Mouse (Mus musculus) heart, embryonic 15.5 days (tissue): ENCODE results near the gene Ell. TPM values are rescaled to one million over a fixed set of nuclear protein-coding genes. Genes with fewer than 3 reads are reported as not detected.

Experiments
- ATAC-seq: fragments of 200-750 bp; cut with Nextera tagmentation; replicated peaks from 2 replicates; pipeline ENCODE4 v1.8.0; 2017; ENCODE audit warnings: low read depth, moderate TSS enrichment; ENCODE audit not compliant: insufficient number of reproducible peaks, insufficient read depth, low FRiP score
- H3K27ac ChIP-seq: fragments of 300-500 bp; sonication (generic); 2 replicates; pipeline ENCODE4 v1.5.1; 2015; ENCODE audit warnings: mild to moderate bottlenecking, inconsistent platforms
- H3K27me3 ChIP-seq: fragments of 300-500 bp; sonication (generic); 2 replicates; pipeline ENCODE4 v1.6.1; 2015; ENCODE audit warnings: inconsistent platforms
- H3K36me3 ChIP-seq: fragments of 300-500 bp; sonication (generic); 2 replicates; pipeline ENCODE4 v1.6.1; 2015; ENCODE audit warnings: mild to moderate bottlenecking, inconsistent platforms
- H3K4me1 ChIP-seq: fragments of 300-500 bp; sonication (generic); replicated peaks from 2 replicates; pipeline ENCODE4 v1.6.1; 2015; ENCODE audit warnings: inconsistent platforms
- H3K4me2 ChIP-seq: fragments of 300-500 bp; sonication (generic); 2 replicates; pipeline ENCODE4 v1.6.1; 2015; ENCODE audit warnings: inconsistent platforms, mild to moderate bottlenecking, moderate library complexity
- H3K4me3 ChIP-seq: fragments of 300-500 bp; sonication (generic); 2 replicates; pipeline ENCODE4 v1.5.1; 2015; ENCODE audit warnings: mild to moderate bottlenecking, inconsistent platforms
- H3K9ac ChIP-seq: fragments of 300-500 bp; sonication (generic); 2 replicates; pipeline ENCODE4 v1.6.1; 2015; ENCODE audit warnings: mild to moderate bottlenecking, inconsistent platforms
- H3K9me3 ChIP-seq: fragments of 300-500 bp; sonication (generic); replicated peaks from 2 replicates; pipeline ENCODE4 v1.6.1; 2016; ENCODE audit warnings: inconsistent platforms
- WGBS: fragments of 180-500 bp; shearing (Covaris S2); methylation state at CpG from one replicate; pipeline ENCODE4 v1.1.7; 2015; ENCODE audit warnings: mixed read lengths; 5-methylcytosine and 5-hydroxymethylcytosine counted together
- polyA plus RNA-seq: library from polyadenylated mRNA; unstranded; fragments of >200 nt; fragmentation: Nextera tagmentation; extraction: Ambion mirVana; gene quantifications from 2 replicates; pipeline ENCODE4 v1.2.1, GENCODE M21; 2015

Gene Ell
- polyA plus RNA-seq, 1 experiment from 2014 or later, result 10.8 TPM

GRCm38 (mm10) chr8:70601271-70601649 is 62.0 kb downstream of the Ell start:
- 3% methylated on average over 26 of the region's 26 CpGs for WGBS
- H3K4me3 ChIP-seq, result peak overlapping the region; percentile 27
- peaks cover under 1% of the 10 kb centered on the region; the same call in 1 of the 2 replicates for H3K36me3 ChIP-seq
- H3K4me1 ChIP-seq, result peaks cover 45% of the 10 kb centered on the region
- peak overlapping the region; percentile 58 for H3K4me2 ChIP-seq
- no peaks in the 10 kb centered on the region for H3K9me3 ChIP-seq
- ATAC-seq, result peak; percentile 36; the same call in 1 of the 2 replicates
- peak overlapping the region; percentile 44 for H3K27ac ChIP-seq
- H3K27me3 ChIP-seq, result 0 out of 2 replicates have a peak, but pooled peaks cover 2% of the 10 kb centered on the region
- H3K9ac ChIP-seq, result no peak overlapping the region; the same call in 1 of the 2 replicates

GRCm38 (mm10) chr8:70602139-70602811 is 63.0 kb downstream of the Ell start:
- WGBS, result 93% methylated on average over 13 of the region's 13 CpGs
- H3K4me1 ChIP-seq, result peaks cover 50% of the 10 kb centered on the region

GRCm38 (mm10) chr8:70604558-70604957 is 65.3 kb downstream of the Ell start:
- Histone ChIP-seq H3K4me2 (no peak overlapping the region), H3K27ac (no peak overlapping the region), H3K4me3 (no peak overlapping the region), H3K4me1 (peaks cover 51% of the 10 kb centered on the region), H3K27me3 (no peaks in the 10 kb centered on the region), H3K9ac (no peak overlapping the region), H3K9me3 (no peaks in the 10 kb centered on the region), H3K36me3 (no peaks in the 10 kb centered on the region)
- WGBS, result 85% methylated on average over 7 of the region's 7 CpGs
- no peak for ATAC-seq

More at GRCm38 (mm10) chr8:70602139-70602811, 63.0 kb downstream of the Ell start:
- H3K27ac ChIP-seq, result no peak overlapping the region
- no peaks in the 10 kb centered on the region for H3K36me3 ChIP-seq
- no peak overlapping the region for H3K9ac ChIP-seq
- ATAC-seq, result no peak
- H3K4me2 ChIP-seq, result no peak overlapping the region
- no peaks in the 10 kb centered on the region for H3K9me3 ChIP-seq
- 0 out of 2 replicates have a peak, but pooled peaks cover 2% of the 10 kb centered on the region for H3K27me3 ChIP-seq
- no peak overlapping the region for H3K4me3 ChIP-seq

GRCm38 (mm10) chr8:70605871-70606779 is 66.9 kb downstream of the Ell start:
- no peak overlapping the region for H3K9ac ChIP-seq
- no peak overlapping the region for H3K27ac ChIP-seq
- H3K9me3 ChIP-seq, result no peaks in the 10 kb centered on the region
- H3K4me1 ChIP-seq, result peaks cover 52% of the 10 kb centered on the region
- no peak overlapping the region for H3K4me2 ChIP-seq
- ATAC-seq, result no peak
- H3K36me3 ChIP-seq, result no peaks in the 10 kb centered on the region
- no peak overlapping the region for H3K4me3 ChIP-seq
- H3K27me3 ChIP-seq, result no peaks in the 10 kb centered on the region
- WGBS, result 81% methylated on average over 9 of the region's 9 CpGs

- no peak for ATAC-seq
- H3K36me3 ChIP-seq, result no peaks in the 10 kb centered on the region
- peak overlapping the region; percentile 96 for H3K4me2 ChIP-seq
- H3K27me3 ChIP-seq, result no peaks in the 10 kb centered on the region
- peak overlapping the region; percentile 88 for H3K9ac ChIP-seq
- H3K4me1 ChIP-seq, result peaks cover 55% of the 10 kb centered on the region
- H3K27ac ChIP-seq, result 0 out of 2 replicates have a peak overlapping the region, but pooled peaks have one; percentile 93
- WGBS, result 68% methylated on average over 18 of the region's 18 CpGs
- H3K9me3 ChIP-seq, result no peaks in the 10 kb centered on the region
- peak overlapping the region; percentile 85 for H3K4me3 ChIP-seq
These were observed 67.7 kb downstream of the Ell start for GRCm38 (mm10) chr8:70606780-70607602.

- H3K9me3 ChIP-seq, result no peaks in the 10 kb centered on the region
- H3K27ac ChIP-seq, result peak overlapping the region; percentile 93
- 32% methylated on average over 6 of the region's 6 CpGs for WGBS
- no peaks in the 10 kb centered on the region for H3K36me3 ChIP-seq
- no peak for ATAC-seq
- no peaks in the 10 kb centered on the region for H3K27me3 ChIP-seq
- peak overlapping the region; percentile 88 for H3K9ac ChIP-seq
- peak overlapping the region; percentile 85 for H3K4me3 ChIP-seq
- H3K4me2 ChIP-seq, result peak overlapping the region; percentile 96
- peaks cover 55% of the 10 kb centered on the region for H3K4me1 ChIP-seq
These were observed 68.3 kb downstream of the Ell start for GRCm38 (mm10) chr8:70607603-70607897.

- peak overlapping the region; percentile 93 for H3K27ac ChIP-seq
- no peaks in the 10 kb centered on the region for H3K27me3 ChIP-seq
- no peaks in the 10 kb centered on the region for H3K9me3 ChIP-seq
- H3K36me3 ChIP-seq, result no peaks in the 10 kb centered on the region
- peak overlapping the region; percentile 88 for H3K9ac ChIP-seq
- H3K4me3 ChIP-seq, result peak overlapping the region; percentile 85
- WGBS, result 1% methylated on average over 84 of the region's 84 CpGs
- peak overlapping the region; percentile 96 for H3K4me2 ChIP-seq
- H3K4me1 ChIP-seq, result peaks cover 55% of the 10 kb centered on the region
- ATAC-seq, result no peak
These were observed 68.9 kb downstream of the Ell start for GRCm38 (mm10) chr8:70607898-70608748.

GRCm38 (mm10) chr8:70608749-70609367 is 69.6 kb downstream of the Ell start, which contains the start of gene Ssbp4:
TSS of gene Ssbp4 (minus strand) at chr8:70608872.
- peak within 1 kb of the TSS; percentile 88 for H3K9ac ChIP-seq
- H3K4me1 ChIP-seq, result peaks cover 55% of the 10 kb centered on the region
- no peaks in the 10 kb centered on the region for H3K36me3 ChIP-seq
- WGBS, result 3% methylated on average over 26 of the region's 26 CpGs
- peak within 1 kb of the TSS; percentile 96 for H3K4me2 ChIP-seq
- no peaks in the 10 kb centered on the region for H3K9me3 ChIP-seq
- no peaks in the 10 kb centered on the region for H3K27me3 ChIP-seq
- peak within 1 kb of the TSS; percentile 85 for H3K4me3 ChIP-seq
- H3K27ac ChIP-seq, result peak within 1 kb of the TSS; percentile 93
- 0 out of 2 replicates have a peak, but pooled peaks have one; percentile 0 for ATAC-seq

GRCm38 (mm10) chr8:70609368-70609848 is 70.2 kb downstream of the Ell start:
- peak; percentile 71 for ATAC-seq
- H3K27ac ChIP-seq, result peak overlapping the region; percentile 93
- 1% methylated on average over 39 of the region's 39 CpGs for WGBS
- no peaks in the 10 kb centered on the region for H3K36me3 ChIP-seq
- peak overlapping the region; percentile 85 for H3K4me3 ChIP-seq
- H3K9me3 ChIP-seq, result no peaks in the 10 kb centered on the region
- H3K4me2 ChIP-seq, result peak overlapping the region; percentile 96
- H3K9ac ChIP-seq, result peak overlapping the region; percentile 55
- H3K27me3 ChIP-seq, result no peaks in the 10 kb centered on the region
- peaks cover 55% of the 10 kb centered on the region for H3K4me1 ChIP-seq
